Mouse (Mus musculus): ENCODE measurements at regions not wholly inside any gene's neighbourhood (a gene's known extent, or its start where the extent isn't known, plus 50 kb on each side); places are given as distances from the start of the nearest gene placed in this dataset.
A peak's percentile ranks its signal among the peaks of the same experiment; 100 is the strongest.

DNA sequence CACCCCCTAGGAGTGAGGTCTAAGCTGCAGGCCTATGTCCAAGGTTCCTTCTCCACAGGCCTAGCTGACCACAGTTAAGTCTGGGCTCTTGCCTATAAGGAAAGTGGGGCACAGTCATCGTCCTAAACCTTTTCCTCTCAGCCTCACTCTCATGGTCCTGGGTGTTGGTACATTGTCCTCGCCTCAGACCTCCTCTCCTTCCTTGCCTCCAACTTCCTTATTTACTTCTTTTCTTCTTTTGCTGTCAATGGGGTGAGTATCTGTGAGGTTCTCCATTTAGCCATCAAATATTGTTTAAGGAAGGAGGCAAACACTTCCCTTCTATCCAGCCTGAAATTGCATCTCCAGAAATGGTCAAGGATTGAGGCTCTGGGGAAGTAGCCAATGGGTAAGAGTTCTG lies 554.2 kb downstream of the Ccdc171 start:
- H3K27me3 ChIP-seq (ENCODE audit: control insufficient read depth, insufficient read depth, low read length) = no peaks in the 10 kb centered on the region
- 91% methylated on average over 2 of the region's 2 CpGs for WGBS
- no peaks in the 10 kb centered on the region for H3K4me1 ChIP-seq (ENCODE audit: control insufficient read depth, insufficient read depth, low read length)
- no peak overlapping the region for H3K27ac ChIP-seq (ENCODE audit: low read length)
- ATAC-seq (ENCODE audit: insufficient number of reproducible peaks, insufficient read depth, low FRiP score, low read depth) = no peak
- no peak overlapping the region for H3K9ac ChIP-seq (replicated peaks; ENCODE audit: low read depth, low read length)
- no peak overlapping the region for H3K4me2 ChIP-seq (replicated peaks; ENCODE audit: low read depth, low read length)
- H3K4me3 ChIP-seq (ENCODE audit: low read depth, low read length) = no peak overlapping the region
- H3K36me3 ChIP-seq (ENCODE audit: control insufficient read depth, insufficient read depth, low read length) = no peaks in the 10 kb centered on the region
- no peaks in the 10 kb centered on the region for H3K9me3 ChIP-seq (ENCODE audit: control insufficient read depth, low read depth, low read length)

DNA sequence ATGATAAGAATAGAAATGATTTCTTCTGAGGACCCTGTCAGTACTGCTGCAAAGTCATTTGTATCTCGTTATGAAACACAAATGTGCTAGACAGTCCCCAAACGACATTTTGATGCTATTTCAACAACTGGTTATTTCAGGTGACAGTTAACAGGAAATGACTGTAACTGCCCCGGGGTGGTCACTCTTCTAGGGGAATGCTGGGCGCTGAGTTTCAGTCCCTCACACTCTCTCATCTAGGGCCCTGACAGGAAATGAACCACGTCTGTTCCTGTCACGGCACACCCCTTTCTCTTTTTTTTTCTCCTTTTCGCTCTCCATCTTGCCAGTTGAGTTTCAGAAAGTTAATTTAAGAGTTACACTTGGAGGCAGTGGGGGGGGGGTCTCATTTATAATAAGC lies 556.2 kb downstream of the Ccdc171 start:
- ATAC-seq (ENCODE audit: insufficient number of reproducible peaks, insufficient read depth, low FRiP score, low read depth) = no peak
- H3K9ac ChIP-seq (replicated peaks; ENCODE audit: low read depth, low read length) = no peak overlapping the region
- no peak overlapping the region for H3K4me3 ChIP-seq (ENCODE audit: low read depth, low read length)
- no peaks in the 10 kb centered on the region for H3K9me3 ChIP-seq (ENCODE audit: control insufficient read depth, low read depth, low read length)
- 61% methylated on average over 7 of the region's 7 CpGs for WGBS
- H3K27ac ChIP-seq (ENCODE audit: low read length) = no peak overlapping the region
- no peaks in the 10 kb centered on the region for H3K27me3 ChIP-seq (ENCODE audit: control insufficient read depth, insufficient read depth, low read length)
- H3K4me2 ChIP-seq (replicated peaks; ENCODE audit: low read depth, low read length) = no peak overlapping the region
- H3K36me3 ChIP-seq (ENCODE audit: control insufficient read depth, insufficient read depth, low read length) = no peaks in the 10 kb centered on the region
- no peaks in the 10 kb centered on the region for H3K4me1 ChIP-seq (ENCODE audit: control insufficient read depth, insufficient read depth, low read length)

DNA sequence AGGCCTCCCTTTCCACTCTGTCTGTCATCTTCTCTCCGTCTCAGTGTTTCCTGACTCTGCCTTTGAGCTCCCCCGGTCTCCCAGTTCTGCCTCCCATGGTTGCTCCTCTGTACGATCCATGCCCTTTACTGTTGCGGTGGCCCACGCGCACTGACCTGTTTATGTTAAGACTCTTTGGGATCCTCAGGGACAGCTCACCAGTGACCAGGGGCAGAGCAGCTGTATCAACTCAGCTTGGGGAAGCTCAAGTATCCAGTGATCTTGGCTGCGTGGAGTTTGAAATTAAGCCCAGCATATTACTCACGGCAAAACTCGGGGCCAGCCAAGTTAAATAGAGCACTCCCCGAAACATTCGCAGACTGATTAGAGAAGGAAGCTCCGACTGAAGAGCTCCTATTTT lies 562.8 kb downstream of the Ccdc171 start:
- Histone ChIP-seq H3K4me2 (replicated peaks; ENCODE audit: low read depth, low read length) (no peak overlapping the region), H3K9me3 (ENCODE audit: control insufficient read depth, low read depth, low read length) (no peaks in the 10 kb centered on the region), H3K27me3 (ENCODE audit: control insufficient read depth, insufficient read depth, low read length) (no peaks in the 10 kb centered on the region), H3K9ac (replicated peaks; ENCODE audit: low read depth, low read length) (no peak overlapping the region), H3K4me1 (ENCODE audit: control insufficient read depth, insufficient read depth, low read length) (no peaks in the 10 kb centered on the region; the same call in 1 of the 2 replicates), H3K27ac (ENCODE audit: low read length) (peak overlapping the region; percentile 78), H3K36me3 (ENCODE audit: control insufficient read depth, insufficient read depth, low read length) (no peaks in the 10 kb centered on the region), H3K4me3 (ENCODE audit: low read depth, low read length) (no peak overlapping the region)
- peak; percentile 75; the same call in 1 of the 2 replicates for ATAC-seq (ENCODE audit: insufficient number of reproducible peaks, insufficient read depth, low FRiP score, low read depth)
- 41% methylated on average over 12 of the region's 12 CpGs for WGBS

DNA sequence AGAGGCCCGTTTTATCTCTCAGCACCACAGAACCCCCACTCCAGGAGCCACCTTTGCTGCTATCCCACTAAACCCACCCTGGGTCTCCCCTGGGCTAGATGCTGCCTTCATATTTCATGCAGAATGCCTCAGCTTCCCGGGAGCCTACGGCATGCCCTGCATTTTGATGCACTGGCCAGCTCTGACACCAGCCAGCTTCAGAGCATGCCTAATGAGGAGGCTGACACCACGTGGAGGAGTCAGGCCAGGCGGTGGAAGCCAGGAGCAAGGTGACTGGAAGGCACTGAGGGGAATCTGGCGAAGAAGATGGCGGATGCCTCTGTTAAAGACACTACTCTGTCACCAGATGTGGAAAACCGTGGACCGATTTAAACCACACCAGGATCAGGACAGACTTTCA lies 567.2 kb downstream of the Ccdc171 start:
- no peak for ATAC-seq (ENCODE audit: insufficient number of reproducible peaks, insufficient read depth, low FRiP score, low read depth)
- WGBS = 65% methylated on average over 9 of the region's 9 CpGs

DNA sequence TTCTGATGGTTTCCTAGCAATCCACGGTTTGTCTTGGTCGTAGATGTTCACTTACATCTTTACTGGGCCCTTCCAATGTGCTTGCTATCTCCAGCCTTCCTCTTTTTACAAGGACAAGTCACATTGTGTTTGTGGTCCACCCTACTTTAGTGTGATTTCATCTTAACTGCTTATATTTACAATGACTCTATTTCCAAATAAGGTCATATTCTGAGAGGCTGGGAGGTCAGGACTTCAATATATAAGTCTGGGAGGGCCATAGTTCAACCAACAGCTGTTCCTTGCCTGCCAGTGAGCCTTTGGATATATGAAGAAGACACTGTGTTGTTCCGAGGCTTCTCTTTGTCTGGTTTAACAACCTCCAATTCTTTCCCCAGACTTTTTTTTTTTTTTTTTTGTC lies 569.9 kb downstream of the Ccdc171 start:
- H3K4me1 ChIP-seq (ENCODE audit: control insufficient read depth, insufficient read depth, low read length) = peaks cover 15% of the 10 kb centered on the region; the same call in 1 of the 2 replicates
- H3K4me2 ChIP-seq (replicated peaks; ENCODE audit: low read depth, low read length) = no peak overlapping the region
- H3K27ac ChIP-seq (ENCODE audit: low read length) = peak overlapping the region; percentile 28; the same call in 1 of the 2 replicates
- ATAC-seq (ENCODE audit: insufficient number of reproducible peaks, insufficient read depth, low FRiP score, low read depth) = 0 out of 2 replicates have a peak, but pooled peaks have one; percentile 49
- H3K9ac ChIP-seq (replicated peaks; ENCODE audit: low read depth, low read length) = no peak overlapping the region
- no peak overlapping the region for H3K4me3 ChIP-seq (ENCODE audit: low read depth, low read length)
- no peaks in the 10 kb centered on the region for H3K27me3 ChIP-seq (ENCODE audit: control insufficient read depth, insufficient read depth, low read length)
- no peaks in the 10 kb centered on the region for H3K9me3 ChIP-seq (ENCODE audit: control insufficient read depth, low read depth, low read length)
- 53% methylated on average over 3 of the region's 3 CpGs for WGBS
- H3K36me3 ChIP-seq (ENCODE audit: control insufficient read depth, insufficient read depth, low read length) = no peaks in the 10 kb centered on the region

More for the DNA sequence above, 567.2 kb downstream of the Ccdc171 start:
- no peak overlapping the region for H3K27ac ChIP-seq (ENCODE audit: low read length)
- H3K9ac ChIP-seq (replicated peaks; ENCODE audit: low read depth, low read length) = no peak overlapping the region
- H3K9me3 ChIP-seq (ENCODE audit: control insufficient read depth, low read depth, low read length) = no peaks in the 10 kb centered on the region
- no peaks in the 10 kb centered on the region for H3K27me3 ChIP-seq (ENCODE audit: control insufficient read depth, insufficient read depth, low read length)
- H3K36me3 ChIP-seq (ENCODE audit: control insufficient read depth, insufficient read depth, low read length) = no peaks in the 10 kb centered on the region
- peaks cover 15% of the 10 kb centered on the region for H3K4me1 ChIP-seq (ENCODE audit: control insufficient read depth, insufficient read depth, low read length)
- H3K4me3 ChIP-seq (ENCODE audit: low read depth, low read length) = no peak overlapping the region
- H3K4me2 ChIP-seq (replicated peaks; ENCODE audit: low read depth, low read length) = no peak overlapping the region

DNA sequence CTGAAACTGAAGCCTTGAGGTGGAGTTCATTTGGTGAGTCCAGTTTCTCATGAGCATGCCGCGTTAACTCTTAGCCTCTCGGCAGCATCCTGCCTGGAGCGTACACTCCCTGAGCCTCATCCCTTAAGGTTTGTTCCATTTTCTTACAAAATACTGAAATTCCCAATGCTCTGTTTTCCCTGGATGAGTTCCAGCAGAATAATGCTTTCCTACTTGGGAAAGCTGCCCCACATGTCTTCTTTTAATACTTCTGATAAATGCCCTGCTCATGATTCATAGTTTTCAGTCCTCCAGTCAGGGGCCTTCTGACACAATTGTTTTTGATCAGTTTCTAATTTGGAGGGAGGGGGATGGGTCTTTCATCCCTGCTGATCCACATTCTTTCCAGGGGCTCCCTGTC lies 570.7 kb downstream of the Ccdc171 start:
- Histone ChIP-seq H3K36me3 (ENCODE audit: control insufficient read depth, insufficient read depth, low read length) (no peaks in the 10 kb centered on the region), H3K27ac (ENCODE audit: low read length) (peak overlapping the region; percentile 36), H3K27me3 (ENCODE audit: control insufficient read depth, insufficient read depth, low read length) (no peaks in the 10 kb centered on the region), H3K9me3 (ENCODE audit: control insufficient read depth, low read depth, low read length) (no peaks in the 10 kb centered on the region), H3K4me1 (ENCODE audit: control insufficient read depth, insufficient read depth, low read length) (peaks cover 15% of the 10 kb centered on the region; the same call in 1 of the 2 replicates), H3K4me2 (replicated peaks; ENCODE audit: low read depth, low read length) (no peak overlapping the region), H3K4me3 (ENCODE audit: low read depth, low read length) (no peak overlapping the region), H3K9ac (replicated peaks; ENCODE audit: low read depth, low read length) (no peak overlapping the region)
- WGBS = 77% methylated on average over 4 of the region's 4 CpGs
- no peak for ATAC-seq (ENCODE audit: insufficient number of reproducible peaks, insufficient read depth, low FRiP score, low read depth)

DNA sequence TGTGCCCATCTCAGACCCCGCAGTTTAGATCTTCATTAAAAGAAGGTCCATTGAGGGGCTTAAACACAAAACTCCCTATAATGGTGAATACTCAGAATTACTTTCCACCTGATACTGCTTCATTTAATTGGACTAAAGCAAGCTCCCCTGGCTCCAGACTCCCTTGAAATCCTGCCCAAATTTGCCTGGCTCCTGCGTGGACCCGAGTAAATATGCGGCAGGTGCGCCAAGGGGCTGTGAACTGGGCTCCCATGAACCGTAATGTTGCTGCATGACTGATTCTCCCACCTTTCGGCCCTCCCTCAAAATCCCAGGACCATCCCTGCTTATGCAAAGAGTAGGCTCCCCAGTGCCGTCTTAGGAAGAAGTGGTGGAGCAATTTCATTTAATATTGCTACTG lies 573.7 kb downstream of the Ccdc171 start:
- H3K27ac ChIP-seq (ENCODE audit: low read length) = no peak overlapping the region
- H3K4me1 ChIP-seq (ENCODE audit: control insufficient read depth, insufficient read depth, low read length) = peaks cover 15% of the 10 kb centered on the region; the same call in 1 of the 2 replicates
- WGBS = 85% methylated on average over 8 of the region's 8 CpGs
- no peak for ATAC-seq (ENCODE audit: insufficient number of reproducible peaks, insufficient read depth, low FRiP score, low read depth)
- no peaks in the 10 kb centered on the region for H3K27me3 ChIP-seq (ENCODE audit: control insufficient read depth, insufficient read depth, low read length)
- H3K9me3 ChIP-seq (ENCODE audit: control insufficient read depth, low read depth, low read length) = no peaks in the 10 kb centered on the region
- H3K4me2 ChIP-seq (replicated peaks; ENCODE audit: low read depth, low read length) = no peak overlapping the region
- H3K9ac ChIP-seq (replicated peaks; ENCODE audit: low read depth, low read length) = no peak overlapping the region
- no peaks in the 10 kb centered on the region for H3K36me3 ChIP-seq (ENCODE audit: control insufficient read depth, insufficient read depth, low read length)
- H3K4me3 ChIP-seq (ENCODE audit: low read depth, low read length) = no peak overlapping the region

DNA sequence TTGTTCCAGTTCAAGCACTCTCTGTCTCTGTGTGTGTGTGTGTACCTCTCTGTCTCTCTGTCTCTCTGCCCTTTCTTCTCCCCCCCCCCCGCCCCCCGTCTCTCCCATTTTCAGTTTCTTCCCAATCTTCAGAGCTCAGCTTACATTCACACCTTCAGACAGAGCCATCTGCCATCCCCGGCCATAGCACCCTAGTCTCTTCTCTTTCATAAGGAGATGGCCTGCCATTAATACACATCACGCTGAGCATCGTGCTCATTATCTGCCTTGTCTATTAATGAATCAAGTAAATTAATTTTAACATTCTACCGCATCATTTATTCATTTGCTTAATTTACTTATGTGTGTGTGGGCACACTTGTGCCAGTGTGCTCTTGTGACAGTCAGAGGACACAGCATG lies 573.2 kb downstream of the Bnc2 start:
- ATAC-seq (ENCODE audit: insufficient number of reproducible peaks, insufficient read depth, low FRiP score, low read depth) = no peak
- no peak overlapping the region for H3K4me3 ChIP-seq (ENCODE audit: low read depth, low read length)
- 93% methylated on average over 6 of the region's 6 CpGs for WGBS

DNA sequence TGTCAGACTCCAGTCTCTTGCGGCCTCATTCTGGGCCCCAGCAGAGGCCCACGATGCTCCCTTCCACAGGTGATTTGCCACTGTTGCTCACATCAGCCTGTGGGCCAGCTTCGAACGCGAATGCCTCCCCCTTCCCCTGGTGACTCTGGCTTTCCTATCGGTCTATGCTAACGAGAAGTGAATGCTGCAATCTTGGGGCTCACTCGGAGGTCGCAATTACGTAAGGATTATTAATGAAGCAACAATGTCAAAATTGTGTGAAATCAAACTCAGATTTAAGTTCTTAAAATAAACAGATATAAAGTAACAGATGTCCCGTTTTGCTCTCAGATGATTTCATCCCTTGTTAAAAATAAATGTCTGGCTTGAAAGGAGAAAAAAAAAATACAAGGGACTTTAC lies 572.3 kb downstream of the Bnc2 start:
- H3K27ac ChIP-seq (ENCODE audit: low read length) = no peak overlapping the region
- ATAC-seq (ENCODE audit: insufficient number of reproducible peaks, insufficient read depth, low FRiP score, low read depth) = no peak
- WGBS = 42% methylated on average over 11 of the region's 11 CpGs

More for the DNA sequence above, 573.2 kb downstream of the Bnc2 start:
- Histone ChIP-seq H3K4me2 (replicated peaks; ENCODE audit: low read depth, low read length) (no peak overlapping the region), H3K9ac (replicated peaks; ENCODE audit: low read depth, low read length) (no peak overlapping the region), H3K27ac (ENCODE audit: low read length) (no peak overlapping the region), H3K27me3 (ENCODE audit: control insufficient read depth, insufficient read depth, low read length) (no peaks in the 10 kb centered on the region), H3K4me1 (ENCODE audit: control insufficient read depth, insufficient read depth, low read length) (no peaks in the 10 kb centered on the region), H3K36me3 (ENCODE audit: control insufficient read depth, insufficient read depth, low read length) (no peaks in the 10 kb centered on the region), H3K9me3 (ENCODE audit: control insufficient read depth, low read depth, low read length) (no peaks in the 10 kb centered on the region)

More for the DNA sequence above, 572.3 kb downstream of the Bnc2 start:
- H3K9ac ChIP-seq (replicated peaks; ENCODE audit: low read depth, low read length) = no peak overlapping the region
- H3K36me3 ChIP-seq (ENCODE audit: control insufficient read depth, insufficient read depth, low read length) = no peaks in the 10 kb centered on the region
- no peaks in the 10 kb centered on the region for H3K9me3 ChIP-seq (ENCODE audit: control insufficient read depth, low read depth, low read length)
- no peaks in the 10 kb centered on the region for H3K4me1 ChIP-seq (ENCODE audit: control insufficient read depth, insufficient read depth, low read length)
- H3K4me3 ChIP-seq (ENCODE audit: low read depth, low read length) = no peak overlapping the region
- H3K4me2 ChIP-seq (replicated peaks; ENCODE audit: low read depth, low read length) = no peak overlapping the region
- H3K27me3 ChIP-seq (ENCODE audit: control insufficient read depth, insufficient read depth, low read length) = no peaks in the 10 kb centered on the region
